Mouse (Mus musculus) neural tube, embryonic 13.5 days (tissue): ENCODE measurements at regions not wholly inside any gene's neighbourhood (a gene's known extent, or its start where the extent isn't known, plus 50 kb on each side); places are given as distances from the start of the nearest gene placed in this dataset.

ENCODE experiments used
- ATAC-seq: fragments of 200-750 bp; cut with Nextera tagmentation; 2 replicates; pipeline ENCODE4 v1.8.0; 2017; ENCODE audit warnings: low read depth, mild to moderate bottlenecking, moderate TSS enrichment, moderate library complexity
- H3K27ac ChIP-seq: fragments of 300-500 bp; sonication (generic); replicated peaks from 2 replicates; pipeline ENCODE4 v1.5.1; 2015; ENCODE audit warnings: moderate library complexity, mild to moderate bottlenecking, inconsistent platforms
- H3K27me3 ChIP-seq: fragments of 300-500 bp; sonication (generic); 2 replicates; pipeline ENCODE4 v1.6.1; 2015; ENCODE audit warnings: mild to moderate bottlenecking, inconsistent platforms
- H3K36me3 ChIP-seq: fragments of 300-500 bp; sonication (generic); 2 replicates; pipeline ENCODE4 v1.6.1; 2015; ENCODE audit warnings: mild to moderate bottlenecking, inconsistent platforms
- H3K4me1 ChIP-seq: fragments of 300-500 bp; sonication (generic); replicated peaks from 2 replicates; pipeline ENCODE4 v1.6.1; 2015; ENCODE audit warnings: inconsistent platforms
- H3K4me2 ChIP-seq: fragments of 300-500 bp; sonication (generic); 2 replicates; pipeline ENCODE4 v1.6.1; 2015; ENCODE audit warnings: inconsistent platforms, mild to moderate bottlenecking, moderate library complexity
- H3K4me3 ChIP-seq: fragments of 300-500 bp; sonication (generic); 2 replicates; pipeline ENCODE4 v1.5.1; 2015; ENCODE audit warnings: mild to moderate bottlenecking, inconsistent platforms
- H3K9ac ChIP-seq: fragments of 300-500 bp; sonication (generic); 2 replicates; pipeline ENCODE4 v1.6.1; 2015; ENCODE audit warnings: moderate library complexity, mild to moderate bottlenecking, inconsistent platforms
- H3K9me3 ChIP-seq: fragments of 300-500 bp; sonication (generic); 2 replicates; pipeline ENCODE4 v1.6.1; 2016; ENCODE audit warnings: inconsistent platforms
- WGBS: fragments of 180-500 bp; shearing (Covaris S2); methylation state at CpG from one replicate; pipeline ENCODE4 v1.1.7; 2015; 5-methylcytosine and 5-hydroxymethylcytosine counted together

DNA sequence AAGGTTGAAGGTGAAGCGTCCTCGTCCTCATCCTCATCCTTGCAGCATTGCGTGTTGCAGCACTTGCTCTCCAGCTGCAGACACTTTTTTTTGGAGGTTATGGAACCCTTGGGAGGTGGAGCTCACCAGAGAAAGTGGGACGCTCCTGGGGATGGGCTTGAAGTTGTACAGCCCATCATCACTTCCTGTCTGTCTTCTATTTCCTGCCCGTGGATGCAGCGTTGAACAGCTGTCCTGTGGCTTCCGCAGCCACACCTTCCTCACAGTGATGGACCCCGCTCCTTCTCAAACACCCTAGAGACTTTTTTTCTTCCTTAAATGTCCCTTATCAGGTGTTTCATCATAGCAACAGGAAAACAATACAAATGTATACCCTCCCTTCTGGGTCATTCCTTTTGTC is 171.5 kb upstream of the Sdk2 start:
- Histone ChIP-seq H3K9me3 (no peaks in the 10 kb centered on the region), H3K4me2 (no peak overlapping the region), H3K36me3 (no peaks in the 10 kb centered on the region), H3K9ac (no peak overlapping the region), H3K27ac (no peak overlapping the region), H3K4me1 (peaks cover 30% of the 10 kb centered on the region), H3K27me3 (no peaks in the 10 kb centered on the region), H3K4me3 (no peak overlapping the region)
- WGBS, result 80% methylated on average over 8 of the region's 8 CpGs
- ATAC-seq, result no peak

DNA sequence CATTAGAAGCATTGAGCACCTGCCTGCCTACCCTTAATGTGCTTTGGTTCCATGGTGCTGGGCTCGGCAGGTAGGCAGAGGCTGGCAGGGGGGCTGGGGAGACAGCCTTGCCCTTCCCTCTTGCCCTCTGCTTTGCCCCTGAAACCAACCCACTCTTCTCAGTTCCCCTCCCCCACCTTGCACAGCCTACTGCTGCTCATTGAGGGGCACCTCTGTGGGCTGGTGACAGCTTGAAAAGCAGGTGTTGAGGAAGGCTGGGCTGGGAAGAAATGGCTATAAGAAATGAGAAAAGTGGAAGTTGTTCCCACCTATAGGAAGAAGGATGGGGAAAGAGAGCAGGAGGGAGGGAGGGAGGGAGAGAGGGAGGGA is 167.7 kb upstream of the Sdk2 start:
- H3K27ac ChIP-seq, result peak overlapping the region; percentile 42

DNA sequence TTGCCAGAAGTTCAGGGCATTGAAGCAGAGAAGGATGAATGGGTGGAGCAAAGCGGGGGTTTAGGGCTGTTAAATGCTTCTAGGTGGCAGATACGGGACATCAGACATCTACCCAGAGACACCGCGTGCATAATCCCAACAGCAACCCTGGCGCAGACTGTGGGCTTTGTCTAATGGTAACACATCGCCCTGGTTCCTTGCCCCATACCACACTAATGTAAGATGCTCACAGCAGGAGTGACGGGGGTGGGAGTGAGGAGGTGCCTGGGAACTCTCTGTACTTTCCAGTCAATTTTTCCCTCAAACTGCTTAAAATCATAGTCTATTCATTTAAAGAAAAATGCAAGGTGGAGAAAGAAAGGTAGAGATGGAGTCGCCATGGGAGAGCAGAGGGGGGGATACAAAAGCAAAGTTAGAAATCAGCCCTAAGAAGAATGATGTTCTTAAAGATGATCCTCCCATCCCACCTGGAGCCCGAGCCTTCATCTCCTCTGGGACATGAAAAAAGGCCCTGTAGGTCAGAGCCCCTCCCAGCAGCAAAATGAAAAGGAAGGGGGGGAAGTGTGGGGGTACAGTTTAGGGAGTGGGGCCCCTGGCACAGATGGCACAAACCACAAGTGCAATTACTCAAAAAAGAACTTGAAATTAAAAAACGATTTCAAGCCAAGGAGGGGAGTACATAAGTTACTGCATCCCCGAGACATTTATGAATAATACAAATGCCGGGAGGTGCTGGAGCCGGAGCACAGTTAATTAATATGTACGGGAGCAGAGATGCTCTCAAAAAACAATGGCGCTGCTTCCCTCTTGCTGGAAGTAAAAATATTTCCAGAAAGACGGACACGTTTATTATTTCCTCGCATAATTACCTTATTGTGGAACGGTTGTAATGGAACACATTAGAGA is 167.0 kb upstream of the Sdk2 start:
- H3K27ac ChIP-seq, result peak overlapping the region; percentile 42; the same call in 1 of the 2 replicates
- H3K4me3 ChIP-seq, result no peak overlapping the region
- no peaks in the 10 kb centered on the region for H3K36me3 ChIP-seq
- H3K9ac ChIP-seq, result no peak overlapping the region
- H3K9me3 ChIP-seq, result no peaks in the 10 kb centered on the region
- no peaks in the 10 kb centered on the region for H3K27me3 ChIP-seq
- H3K4me1 ChIP-seq, result peaks cover 16% of the 10 kb centered on the region
- no peak for ATAC-seq
- H3K4me2 ChIP-seq, result peak overlapping the region; percentile 9; the same call in 1 of the 2 replicates
- 59% methylated on average over 19 of the region's 19 CpGs for WGBS

More for the DNA sequence above, 167.7 kb upstream of the Sdk2 start:
- H3K4me2 ChIP-seq, result peak overlapping the region; percentile 9; the same call in 1 of the 2 replicates
- 21% methylated on average over 1 of the region's 1 CpGs for WGBS
- H3K9me3 ChIP-seq, result no peaks in the 10 kb centered on the region
- H3K4me3 ChIP-seq, result no peak overlapping the region
- peaks cover 22% of the 10 kb centered on the region for H3K4me1 ChIP-seq
- H3K9ac ChIP-seq, result no peak overlapping the region
- H3K36me3 ChIP-seq, result no peaks in the 10 kb centered on the region
- no peaks in the 10 kb centered on the region for H3K27me3 ChIP-seq
- no peak for ATAC-seq

GRCm38 (mm10) chr11:114231841-114232240 is 165.0 kb upstream of the Sdk2 start:
- Histone ChIP-seq H3K27me3 (no peaks in the 10 kb centered on the region), H3K4me2 (no peak overlapping the region), H3K9me3 (no peaks in the 10 kb centered on the region), H3K4me3 (no peak overlapping the region), H3K9ac (no peak overlapping the region), H3K27ac (no peak overlapping the region), H3K4me1 (peaks cover 12% of the 10 kb centered on the region), H3K36me3 (no peaks in the 10 kb centered on the region)
- ATAC-seq, result no peak
- 74% methylated on average over 4 of the region's 4 CpGs for WGBS

DNA sequence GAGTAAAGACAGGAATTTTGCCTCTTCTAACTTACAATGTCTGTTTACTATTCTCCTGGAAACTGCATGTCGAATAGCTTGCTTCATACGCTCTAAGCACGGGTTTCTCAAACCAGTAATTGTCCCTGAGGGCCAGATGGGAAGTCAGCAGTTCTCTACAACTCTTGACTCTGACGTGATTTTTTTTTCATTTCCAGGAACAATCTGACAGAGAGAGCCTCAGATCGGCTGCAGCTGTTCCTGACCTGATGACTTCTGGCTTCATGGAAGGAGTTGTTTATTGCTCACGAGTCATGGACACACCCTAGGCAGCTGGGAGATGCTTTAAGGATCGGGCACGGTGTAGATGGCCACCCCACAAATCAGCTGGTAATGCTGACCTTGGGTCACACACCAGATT is 162.9 kb upstream of the Sdk2 start:
- H3K27ac ChIP-seq, result no peak overlapping the region
- no peaks in the 10 kb centered on the region for H3K36me3 ChIP-seq
- H3K9ac ChIP-seq, result no peak overlapping the region
- H3K4me1 ChIP-seq, result peaks cover 12% of the 10 kb centered on the region
- WGBS, result 57% methylated on average over 8 of the region's 8 CpGs
- H3K4me3 ChIP-seq, result no peak overlapping the region
- no peak overlapping the region for H3K4me2 ChIP-seq
- no peaks in the 10 kb centered on the region for H3K27me3 ChIP-seq
- no peak for ATAC-seq
- no peaks in the 10 kb centered on the region for H3K9me3 ChIP-seq

DNA sequence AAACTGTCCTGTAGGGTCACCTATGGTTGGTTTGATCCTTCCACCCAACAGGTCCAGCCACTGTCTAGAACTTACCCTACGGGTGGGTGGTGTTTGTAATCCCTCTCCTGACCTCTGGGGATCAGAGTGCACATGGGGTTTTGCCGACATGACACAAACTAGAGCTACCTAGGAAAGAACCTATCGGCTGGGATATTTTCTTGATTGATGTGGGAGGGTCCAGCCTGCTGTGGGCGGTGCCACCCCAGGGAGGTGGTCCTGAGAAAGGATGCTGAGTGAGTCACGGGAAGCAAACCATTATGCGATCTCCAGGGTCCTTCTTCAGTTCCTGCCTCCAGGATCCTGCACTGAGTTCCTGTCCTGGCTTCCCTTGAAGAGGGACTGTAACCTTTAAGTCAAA is 162.3 kb upstream of the Sdk2 start:
- no peak for ATAC-seq

DNA sequence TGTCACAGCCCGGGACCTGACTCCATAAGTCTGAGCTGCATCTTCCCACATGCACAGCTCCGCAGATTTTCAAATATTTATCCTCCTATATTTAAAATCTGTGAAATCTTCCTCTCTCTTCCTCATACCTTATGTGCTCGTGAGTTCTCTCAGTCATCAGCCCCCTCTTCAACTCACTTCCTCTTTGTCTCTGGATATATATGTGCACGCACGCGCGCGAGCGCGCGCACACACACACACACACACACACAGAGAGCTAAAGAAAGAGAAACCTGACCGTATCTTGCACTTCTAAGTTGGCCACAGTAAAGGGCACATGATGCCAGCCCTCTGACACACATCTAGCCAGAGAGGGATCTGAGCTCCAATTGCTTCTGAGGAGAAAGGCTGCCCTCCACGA is 159.7 kb upstream of the Sdk2 start:
- ATAC-seq, result no peak
- WGBS, result 93% methylated on average over 13 of the region's 13 CpGs
- no peak overlapping the region for H3K4me2 ChIP-seq

More for the DNA sequence above, 162.3 kb upstream of the Sdk2 start:
- WGBS, result 90% methylated on average over 6 of the region's 6 CpGs
- no peak overlapping the region for H3K9ac ChIP-seq
- no peaks in the 10 kb centered on the region for H3K9me3 ChIP-seq
- H3K4me3 ChIP-seq, result no peak overlapping the region
- no peak overlapping the region for H3K27ac ChIP-seq
- H3K36me3 ChIP-seq, result no peaks in the 10 kb centered on the region
- no peak overlapping the region for H3K4me2 ChIP-seq
- no peaks in the 10 kb centered on the region for H3K27me3 ChIP-seq
- peaks cover 8% of the 10 kb centered on the region for H3K4me1 ChIP-seq

DNA sequence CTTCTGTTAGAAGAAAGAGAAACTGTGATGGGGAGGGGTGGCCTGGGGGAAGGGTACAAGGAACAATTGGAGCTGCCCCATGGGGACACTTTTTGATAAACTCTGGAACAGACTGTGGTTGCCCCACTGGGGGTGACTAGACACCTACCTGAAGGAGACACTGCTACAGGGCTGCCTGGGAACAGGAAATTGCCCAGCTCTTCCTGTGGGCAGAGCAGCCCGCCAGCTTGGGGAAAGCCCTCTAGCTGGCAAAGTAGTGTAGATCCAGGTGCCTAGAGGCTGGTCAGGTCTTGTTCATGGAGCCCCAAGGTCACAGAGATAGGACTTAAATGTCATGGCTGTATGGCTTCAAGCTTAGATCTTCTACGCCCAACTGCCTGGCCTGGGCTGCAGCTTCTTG is 157.9 kb upstream of the Sdk2 start:
- H3K9me3 ChIP-seq, result no peaks in the 10 kb centered on the region
- H3K36me3 ChIP-seq, result no peaks in the 10 kb centered on the region
- H3K4me3 ChIP-seq, result no peak overlapping the region
- no peak overlapping the region for H3K4me2 ChIP-seq
- 97% methylated on average over 2 of the region's 2 CpGs for WGBS
- no peaks in the 10 kb centered on the region for H3K27me3 ChIP-seq
- H3K27ac ChIP-seq, result no peak overlapping the region
- H3K9ac ChIP-seq, result no peak overlapping the region
- H3K4me1 ChIP-seq, result no peaks in the 10 kb centered on the region
- ATAC-seq, result no peak

More for the DNA sequence above, 159.7 kb upstream of the Sdk2 start:
- no peaks in the 10 kb centered on the region for H3K4me1 ChIP-seq
- H3K36me3 ChIP-seq, result no peaks in the 10 kb centered on the region
- H3K27me3 ChIP-seq, result no peaks in the 10 kb centered on the region
- H3K9me3 ChIP-seq, result no peaks in the 10 kb centered on the region
- no peak overlapping the region for H3K9ac ChIP-seq
- H3K27ac ChIP-seq, result no peak overlapping the region
- no peak overlapping the region for H3K4me3 ChIP-seq

DNA sequence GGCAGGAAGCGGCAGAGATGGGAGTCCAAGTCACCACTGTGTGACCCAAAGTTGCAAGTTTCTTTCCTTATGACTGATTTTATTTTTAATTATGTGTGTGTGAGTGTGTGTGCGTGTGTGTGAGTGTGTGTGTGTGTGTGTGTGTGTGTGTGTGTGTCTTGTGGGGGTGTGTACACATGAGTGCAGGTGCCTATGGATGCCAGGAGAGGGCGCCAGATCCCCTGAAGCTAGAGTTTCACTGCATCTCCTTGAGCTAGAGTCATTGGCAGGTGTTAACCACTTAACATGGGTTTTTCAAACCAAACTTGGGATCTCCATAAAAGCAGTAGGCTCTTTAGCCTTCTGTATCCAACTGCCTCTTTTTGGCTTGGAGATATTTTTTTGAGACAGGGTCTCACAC is 156.2 kb upstream of the Sdk2 start:
- no peak for ATAC-seq
- WGBS, result 80% methylated on average over 3 of the region's 3 CpGs

GRCm38 (mm10) chr11:114220466-114220865 is 153.6 kb upstream of the Sdk2 start:
- Histone ChIP-seq H3K27me3 (no peaks in the 10 kb centered on the region), H3K4me2 (no peak overlapping the region), H3K36me3 (no peaks in the 10 kb centered on the region), H3K4me1 (peaks cover 41% of the 10 kb centered on the region), H3K27ac (no peak overlapping the region), H3K9me3 (no peaks in the 10 kb centered on the region), H3K4me3 (no peak overlapping the region), H3K9ac (no peak overlapping the region)
- no peak for ATAC-seq
- 89% methylated on average over 2 of the region's 2 CpGs for WGBS

More for the DNA sequence above, 156.2 kb upstream of the Sdk2 start:
- no peaks in the 10 kb centered on the region for H3K36me3 ChIP-seq
- H3K9me3 ChIP-seq, result no peaks in the 10 kb centered on the region
- H3K27me3 ChIP-seq, result no peaks in the 10 kb centered on the region
- H3K4me1 ChIP-seq, result peaks cover 16% of the 10 kb centered on the region
- H3K9ac ChIP-seq, result no peak overlapping the region
- H3K27ac ChIP-seq, result no peak overlapping the region
- H3K4me2 ChIP-seq, result no peak overlapping the region
- H3K4me3 ChIP-seq, result no peak overlapping the region

- ATAC-seq, result 0 out of 2 replicates have a peak, but pooled peaks have one; percentile 19
- H3K4me3 ChIP-seq, result no peak overlapping the region
- no peaks in the 10 kb centered on the region for H3K27me3 ChIP-seq
- no peak overlapping the region for H3K9ac ChIP-seq
- 22% methylated on average over 9 of the region's 9 CpGs for WGBS
- H3K4me2 ChIP-seq, result no peak overlapping the region
- H3K27ac ChIP-seq, result 0 out of 2 replicates have a peak overlapping the region, but pooled peaks have one; percentile 5
- no peaks in the 10 kb centered on the region for H3K36me3 ChIP-seq
- H3K9me3 ChIP-seq, result no peaks in the 10 kb centered on the region
- peaks cover 41% of the 10 kb centered on the region for H3K4me1 ChIP-seq
These were observed 152.1 kb upstream of the Sdk2 start for GRCm38 (mm10) chr11:114218732-114219506.

- WGBS, result under 1% methylated on average over 15 of the region's 15 CpGs
- Histone ChIP-seq H3K9me3 (no peaks in the 10 kb centered on the region), H3K9ac (peak overlapping the region; percentile 31), H3K4me2 (peak overlapping the region; percentile 51), H3K27me3 (no peaks in the 10 kb centered on the region), H3K4me3 (peak overlapping the region; percentile 16), H3K36me3 (no peaks in the 10 kb centered on the region), H3K27ac (no peak overlapping the region), H3K4me1 (peaks cover 41% of the 10 kb centered on the region)
- no peak for ATAC-seq
These were observed 150.5 kb upstream of the Sdk2 start for GRCm38 (mm10) chr11:114217245-114217757.
